Mouse (Mus musculus) heart, postnatal 0 days (tissue): ENCODE measurements around the gene Bpifa1.

Experiments used
- CTCF ChIP-seq: IDR thresholded peaks from 2 replicates; pipeline ENCODE4 v1.5.1; 2016; ENCODE audit warnings: antibody characterized with exemption, control low read depth, low read depth
- EP300 ChIP-seq: IDR thresholded peaks from 2 replicates; pipeline ENCODE4 v1.6.1; 2016; ENCODE audit warnings: antibody characterized with exemption, low read depth

DNA sequence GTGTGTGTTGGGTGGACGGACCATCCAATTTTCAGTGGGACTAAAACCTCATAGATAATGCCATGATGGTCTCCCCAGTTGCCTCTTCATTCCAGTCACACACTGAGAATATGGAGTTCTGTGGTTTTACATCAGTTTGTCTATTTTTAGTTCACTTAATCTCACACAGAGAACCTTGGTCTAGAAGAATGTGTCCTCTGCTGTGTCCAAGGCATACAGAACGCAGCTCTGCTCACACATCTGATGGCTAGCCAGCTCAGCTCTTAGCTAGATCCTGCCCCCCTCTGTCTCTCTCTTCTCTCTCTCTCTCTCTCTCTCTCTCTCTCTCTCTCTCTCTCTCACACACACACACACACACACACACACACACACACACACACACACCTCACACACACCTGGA lies 49.5 kb downstream of the Bpifa1 start:
- no peak for TF ChIP-seq EP300
- TF ChIP-seq CTCF: no peak
